Mouse (Mus musculus) forebrain, embryonic 11.5 days (tissue): Measurements from ENCODE around the gene Zfp91. TPM values are rescaled to one million over a fixed set of nuclear protein-coding genes. Genes with fewer than 3 reads are reported as not detected.

ENCODE experiments used
- ATAC-seq: fragments of 200-750 bp; cut with Nextera tagmentation; replicated peaks from 2 replicates; pipeline ENCODE4 v1.8.0; 2017; ENCODE audit warnings: moderate TSS enrichment; ENCODE audit not compliant: low FRiP score
- DNase-seq: peaks from one replicate; pipeline ENCODE4 v3.0.0-alpha.2; 2017; ENCODE audit warnings: low spot score
- H3K27ac ChIP-seq: fragments of 300-500 bp; sonication (generic); 2 replicates; pipeline ENCODE4 v1.5.1; 2014; ENCODE audit warnings: low read depth, low read length
- H3K27me3 ChIP-seq: fragments of 300-500 bp; sonication (generic); 2 replicates; pipeline ENCODE4 v1.6.1; 2014; ENCODE audit warnings: mild to moderate bottlenecking, low read length, mixed read lengths; ENCODE audit not compliant: control insufficient read depth, insufficient read depth
- H3K36me3 ChIP-seq: fragments of 300-500 bp; sonication (generic); 2 replicates; pipeline ENCODE4 v1.6.1; 2014; ENCODE audit warnings: mild to moderate bottlenecking, low read length, moderate library complexity, mixed read lengths; ENCODE audit not compliant: control insufficient read depth, insufficient read depth
- H3K4me1 ChIP-seq: fragments of 300-500 bp; sonication (generic); replicated peaks from 2 replicates; pipeline ENCODE4 v1.6.1; 2014; ENCODE audit warnings: low read length, mixed read lengths; ENCODE audit not compliant: control insufficient read depth, insufficient read depth
- H3K4me2 ChIP-seq: fragments of 300-500 bp; sonication (generic); 2 replicates; pipeline ENCODE4 v1.6.1; 2014; ENCODE audit warnings: low read depth, mild to moderate bottlenecking, low read length, moderate library complexity, mixed read lengths; ENCODE audit not compliant: severe bottlenecking
- H3K4me3 ChIP-seq: fragments of 300-500 bp; sonication (generic); 2 replicates; pipeline ENCODE4 v1.5.1; 2014; ENCODE audit warnings: low read depth, low read length
- H3K9ac ChIP-seq: fragments of 300-500 bp; sonication (generic); 2 replicates; pipeline ENCODE4 v1.6.1; 2014; ENCODE audit warnings: low read length
- H3K9me3 ChIP-seq: fragments of 300-500 bp; sonication (generic); 2 replicates; pipeline ENCODE4 v1.6.1; 2016; ENCODE audit warnings: low read length, mixed read lengths; ENCODE audit not compliant: control insufficient read depth
- WGBS: fragments of 180-500 bp; shearing (Covaris S2); extraction: QIAGEN DNeasy Blood & Tissue Kit; methylation state at CpG from one replicate; pipeline ENCODE4 v1.1.7; 2014; 5-methylcytosine and 5-hydroxymethylcytosine counted together
- polyA plus RNA-seq: library from polyadenylated mRNA; unstranded; fragments of >200 nt; fragmentation: Nextera tagmentation; extraction: Ambion mirVana; gene quantifications from 2 replicates; pipeline ENCODE4 v1.2.1, GENCODE M21; 2014

Zfp91 gene
- polyA plus RNA-seq, 1 experiment from 2014 or later: 11.6 TPM

DNA sequence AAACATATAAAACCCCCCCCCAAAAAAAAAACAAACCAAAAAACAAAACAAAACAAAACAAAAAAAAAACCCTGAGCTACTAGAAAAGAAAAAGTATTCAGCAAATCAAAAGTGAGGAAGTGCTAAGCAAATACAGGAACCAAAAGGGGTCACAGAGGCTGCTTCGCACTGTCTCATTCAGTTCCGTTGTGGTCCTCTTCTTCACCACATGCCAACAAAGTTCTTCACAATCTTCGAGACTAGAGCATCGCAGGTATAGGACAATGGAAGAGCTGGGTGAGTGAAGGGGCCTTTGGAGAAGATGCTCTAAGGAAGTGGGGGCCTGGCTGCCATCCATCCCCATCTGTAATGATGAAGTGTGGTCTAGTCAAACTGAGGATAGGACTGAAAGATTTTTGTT, 2.5 kb upstream of the Zfp91 start:
- H3K9ac ChIP-seq: no peak overlapping the region
- DNase-seq (no peak), ATAC-seq (no peak)
- WGBS: 86% methylated on average over 4 of the region's 4 CpGs
- H3K4me3 ChIP-seq: no peak overlapping the region
- no peaks in the 10 kb centered on the region for H3K27me3 ChIP-seq
- H3K4me2 ChIP-seq: no peak overlapping the region
- H3K9me3 ChIP-seq: no peaks in the 10 kb centered on the region
- no peaks in the 10 kb centered on the region for H3K36me3 ChIP-seq
- H3K27ac ChIP-seq: no peak overlapping the region
- H3K4me1 ChIP-seq: no peaks in the 10 kb centered on the region

DNA sequence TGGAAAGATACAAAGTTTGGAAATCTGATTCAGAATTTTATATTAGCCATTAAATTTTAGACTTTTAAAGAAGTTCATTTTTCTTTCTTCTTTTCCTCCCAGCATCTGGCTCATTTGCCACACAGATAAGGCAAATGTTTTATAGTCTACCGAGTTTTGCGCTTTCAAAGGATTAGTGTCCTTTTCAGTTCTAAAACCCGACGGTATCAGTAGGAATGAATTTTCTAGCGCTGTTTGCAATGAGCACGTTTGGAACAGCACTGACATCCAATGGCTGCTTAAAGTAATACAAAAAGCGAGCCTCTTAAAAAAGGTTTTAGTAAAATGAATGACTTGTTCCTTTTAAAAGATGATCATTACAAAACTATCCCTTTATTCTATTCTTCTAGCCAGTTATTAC, 1.1 kb upstream of the Zfp91 start:
- 2% methylated on average over 7 of the region's 7 CpGs for WGBS
- H3K27me3 ChIP-seq: no peaks in the 10 kb centered on the region

DNA sequence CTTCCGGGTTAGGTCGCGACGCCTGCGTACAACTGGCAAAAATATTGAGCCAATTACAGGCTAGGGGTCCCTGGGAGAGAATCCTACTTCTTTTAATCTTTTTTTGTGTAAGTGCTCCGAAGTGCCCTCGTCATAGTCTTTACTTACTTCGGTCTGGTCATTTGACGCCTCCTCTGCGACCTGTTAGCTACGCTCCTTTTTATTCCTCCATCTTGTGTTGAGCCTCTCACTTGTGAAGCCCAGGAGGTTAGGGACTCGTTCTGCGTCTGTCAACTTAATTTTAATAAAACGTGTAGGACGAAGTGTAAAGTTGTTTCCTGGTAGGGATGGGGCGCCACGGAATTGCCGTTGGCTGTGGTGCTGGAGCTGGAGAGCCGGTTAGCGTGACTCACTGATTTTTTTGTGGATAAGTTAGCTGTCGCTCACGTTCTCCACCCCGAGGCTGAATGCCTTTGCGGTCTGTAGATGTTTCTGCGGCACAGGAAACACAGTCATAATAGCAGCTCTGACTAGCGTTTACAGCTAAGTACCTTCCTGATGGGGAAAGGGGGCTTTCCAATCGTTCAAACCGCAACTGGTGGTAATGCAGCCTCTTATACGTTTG, 504 bp upstream of the Zfp91 start:
- ATAC-seq (peak; percentile 1; the same call in 1 of the 2 replicates), DNase-seq (peak; percentile 74)
- H3K4me3 ChIP-seq: peak overlapping the region; percentile 93
- no peaks in the 10 kb centered on the region for H3K9me3 ChIP-seq
- peak overlapping the region; percentile 71 for H3K9ac ChIP-seq
- H3K4me1 ChIP-seq: no peaks in the 10 kb centered on the region; the same call in 1 of the 2 replicates
- peak overlapping the region; percentile 94 for H3K27ac ChIP-seq
- H3K36me3 ChIP-seq: no peaks in the 10 kb centered on the region
- H3K4me2 ChIP-seq: peak overlapping the region; percentile 77
- no peaks in the 10 kb centered on the region for H3K27me3 ChIP-seq
- WGBS: under 1% methylated on average over 29 of the region's 29 CpGs

More for the DNA sequence above, 1.1 kb upstream of the Zfp91 start:
- no peak for ATAC-seq
- Histone ChIP-seq H3K36me3 (no peaks in the 10 kb centered on the region), H3K9ac (peak overlapping the region; percentile 71), H3K4me1 (no peaks in the 10 kb centered on the region; the same call in 1 of the 2 replicates), H3K27ac (peak overlapping the region; percentile 94), H3K9me3 (no peaks in the 10 kb centered on the region), H3K4me3 (peak overlapping the region; percentile 93), H3K4me2 (peak overlapping the region; percentile 77)
- DNase-seq: no peak

GRCm38 (mm10) chr19:12795110-12795509, 816 bp downstream of the Zfp91 start:
- H3K27ac ChIP-seq: peak overlapping the region; percentile 98
- DNase-seq: no peak
- peak overlapping the region; percentile 93 for H3K4me3 ChIP-seq
- H3K9me3 ChIP-seq: no peaks in the 10 kb centered on the region
- no peaks in the 10 kb centered on the region for H3K36me3 ChIP-seq
- WGBS: under 1% methylated on average over 22 of the region's 63 CpGs
- peak; percentile 43 for ATAC-seq
- H3K4me2 ChIP-seq: peak overlapping the region; percentile 55; the same call in 1 of the 2 replicates
- H3K9ac ChIP-seq: peak overlapping the region; percentile 97
- no peaks in the 10 kb centered on the region; the same call in 1 of the 2 replicates for H3K4me1 ChIP-seq
- H3K27me3 ChIP-seq: no peaks in the 10 kb centered on the region

DNA sequence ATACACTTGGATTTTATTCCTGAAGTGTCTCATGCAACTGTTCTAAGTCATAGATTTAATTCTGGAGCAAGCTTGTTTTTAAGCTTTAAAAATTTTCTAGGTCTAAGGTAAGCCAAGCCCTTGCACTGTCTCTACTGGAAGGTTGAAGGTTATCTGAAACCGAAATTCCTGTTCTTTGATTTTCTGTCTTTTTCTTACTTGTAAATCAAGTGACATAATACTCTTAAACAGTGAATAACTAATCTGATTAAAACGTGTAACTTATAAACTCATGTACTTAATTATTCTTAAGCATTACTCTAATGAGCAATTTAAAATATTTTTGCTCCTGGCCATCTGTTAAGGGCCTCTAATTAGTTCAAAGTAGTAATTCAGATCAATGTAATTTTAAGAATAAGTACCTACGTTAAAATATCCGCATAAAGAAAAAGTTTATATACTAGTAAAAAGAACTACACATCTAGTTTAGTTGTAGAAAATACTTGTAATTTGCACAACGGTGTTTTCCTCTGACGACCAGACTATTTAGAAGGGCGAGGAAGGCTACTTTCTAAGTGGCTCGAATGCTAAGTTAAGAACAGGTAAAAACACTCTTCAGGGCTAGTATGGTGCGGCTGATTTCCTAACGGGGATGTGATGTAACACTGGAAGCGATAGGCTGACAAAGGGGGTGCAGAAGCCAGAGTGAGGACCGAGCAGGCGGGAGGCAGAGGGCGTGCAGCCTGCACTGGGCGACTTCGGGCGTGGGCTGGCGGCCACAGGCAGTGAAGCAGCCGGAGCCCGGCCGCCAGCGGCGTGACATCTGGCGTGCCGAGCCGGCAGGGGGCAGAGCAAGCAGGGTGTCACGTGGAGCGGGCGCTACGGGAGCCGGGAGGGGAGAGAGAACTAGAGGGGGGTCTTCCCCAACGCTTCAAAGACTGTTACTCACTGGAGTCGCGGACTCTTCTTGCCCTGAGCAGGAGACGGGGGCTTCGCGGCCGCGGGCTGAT, 1.6 kb downstream of the Zfp91 start:
- Histone ChIP-seq H3K27me3 (no peaks in the 10 kb centered on the region), H3K36me3 (no peaks in the 10 kb centered on the region), H3K9me3 (no peaks in the 10 kb centered on the region), H3K4me3 (peak overlapping the region; percentile 93), H3K27ac (peak overlapping the region; percentile 98), H3K9ac (peak overlapping the region; percentile 97), H3K4me1 (no peaks in the 10 kb centered on the region; the same call in 1 of the 2 replicates), H3K4me2 (peak overlapping the region; percentile 55)
- DNase-seq (peak; percentile 93), ATAC-seq (peak; percentile 72)
- WGBS: 1% methylated on average over 39 of the region's 39 CpGs

DNA sequence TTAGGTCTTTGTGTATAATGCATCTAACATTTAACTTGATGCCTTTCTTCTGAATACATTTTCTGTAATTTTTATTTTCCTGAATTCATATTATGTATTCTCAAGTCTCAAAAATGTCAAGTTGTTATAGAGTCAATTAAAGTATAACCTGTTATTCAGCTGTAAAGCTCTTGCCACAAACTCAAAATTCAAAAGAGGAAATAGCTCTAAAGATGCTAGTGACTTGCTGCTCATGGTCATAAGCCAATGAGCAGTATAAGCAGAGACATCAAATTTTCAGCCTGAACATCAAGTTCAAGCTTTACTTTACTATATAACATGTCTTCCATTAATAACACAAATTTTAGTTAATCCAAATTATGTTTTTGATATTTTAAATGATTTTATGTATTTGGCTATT, 3.6 kb downstream of the Zfp91 start:
- no peak overlapping the region for H3K27ac ChIP-seq
- H3K27me3 ChIP-seq: no peaks in the 10 kb centered on the region
- H3K4me3 ChIP-seq: no peak overlapping the region
- H3K36me3 ChIP-seq: no peaks in the 10 kb centered on the region
- ATAC-seq (no peak), DNase-seq (no peak)
- H3K4me2 ChIP-seq: no peak overlapping the region
- H3K4me1 ChIP-seq: no peaks in the 10 kb centered on the region; the same call in 1 of the 2 replicates
- no peaks in the 10 kb centered on the region for H3K9me3 ChIP-seq
- no peak overlapping the region for H3K9ac ChIP-seq

DNA sequence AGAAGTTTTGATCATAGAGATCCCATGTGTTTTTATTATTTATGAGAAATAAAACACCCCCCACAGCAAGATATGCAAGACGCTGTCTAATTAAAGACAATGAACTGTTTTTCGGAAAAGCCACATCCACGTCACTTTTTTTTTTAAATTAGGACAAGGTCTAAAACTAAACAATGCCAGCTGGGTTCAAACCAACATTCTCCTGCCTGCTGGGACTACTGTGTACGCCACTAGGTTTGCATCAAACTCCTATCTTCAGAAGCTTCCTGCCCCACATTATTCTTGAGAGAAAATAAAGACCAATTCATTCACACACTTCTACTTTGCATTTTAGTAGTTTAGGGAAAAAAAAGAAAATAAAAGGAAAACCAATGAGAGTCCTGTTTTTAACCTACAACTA, 8.2 kb downstream of the Zfp91 start:
- no peak overlapping the region for H3K27ac ChIP-seq
- H3K4me1 ChIP-seq: no peaks in the 10 kb centered on the region
- H3K9me3 ChIP-seq: no peaks in the 10 kb centered on the region
- no peak overlapping the region for H3K4me3 ChIP-seq
- no peaks in the 10 kb centered on the region for H3K27me3 ChIP-seq
- no peak for ATAC-seq
- no peaks in the 10 kb centered on the region for H3K36me3 ChIP-seq
- WGBS: 94% methylated on average over 4 of the region's 4 CpGs
- H3K9ac ChIP-seq: no peak overlapping the region
- no peak for DNase-seq
- no peak overlapping the region for H3K4me2 ChIP-seq

GRCm38 (mm10) chr19:12786803-12787395, 9.0 kb downstream of the Zfp91 start:
- ATAC-seq: no peak
- H3K4me1 ChIP-seq: no peaks in the 10 kb centered on the region
- H3K27me3 ChIP-seq: no peaks in the 10 kb centered on the region
- no peak for DNase-seq
- WGBS: 97% methylated on average over 2 of the region's 2 CpGs
- H3K9ac ChIP-seq: no peak overlapping the region
- H3K27ac ChIP-seq: no peak overlapping the region
- H3K4me3 ChIP-seq: no peak overlapping the region
- H3K9me3 ChIP-seq: no peaks in the 10 kb centered on the region
- no peaks in the 10 kb centered on the region for H3K36me3 ChIP-seq
- no peak overlapping the region for H3K4me2 ChIP-seq
